Mouse (Mus musculus): Measurements from ENCODE around the gene Galntl6.
"Not testable (repeated sequence)": the region's sequence is repeated elsewhere in the genome, so short reads cannot be mapped to it uniquely, and the experiment has no call there.

The Galntl6 gene

DNA sequence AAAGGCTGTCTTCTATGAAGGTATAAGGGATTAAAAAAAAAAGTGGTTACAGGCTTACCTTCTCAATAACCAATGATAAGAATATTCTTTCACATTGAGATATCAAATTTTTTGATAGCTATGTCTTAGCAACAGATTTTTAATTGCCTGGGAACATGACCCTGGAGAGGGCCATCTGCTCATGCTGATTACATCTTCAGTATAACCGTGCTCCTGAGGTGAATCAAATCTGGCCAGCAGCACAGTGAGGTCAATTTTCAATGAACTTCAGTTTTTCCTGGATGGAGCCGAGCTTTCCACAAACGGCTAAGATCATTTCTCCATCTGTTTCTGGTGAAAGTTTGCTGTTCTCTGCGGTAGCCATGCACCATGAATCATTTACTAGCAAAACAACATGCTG is 306.0 kb downstream of the Galntl6 start:
- no peak for DNase-seq (ENCODE audit: low read depth in 1 of 2, low spot score in 2 of 2)

DNA sequence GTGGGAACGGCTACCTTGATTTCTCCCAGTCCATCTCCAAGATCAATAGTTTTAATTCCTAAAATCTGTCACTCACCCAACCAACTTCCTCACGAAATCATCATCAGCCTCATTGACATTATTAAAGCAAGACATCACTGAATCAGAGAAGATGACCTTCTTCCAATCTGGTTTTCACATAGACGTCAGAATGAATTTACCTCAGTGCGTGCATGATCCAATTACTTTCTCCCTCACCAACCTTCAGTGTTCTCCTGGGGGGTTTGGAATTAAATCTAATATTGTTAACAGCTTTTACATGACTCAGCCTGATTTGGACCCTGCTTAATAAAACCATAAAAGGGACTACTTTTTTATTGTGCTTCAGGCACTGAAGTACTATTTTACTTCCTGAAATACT is 307.7 kb downstream of the Galntl6 start:
- no peak for DNase-seq (ENCODE audit: low read depth in 1 of 2, low spot score in 2 of 2)

DNA sequence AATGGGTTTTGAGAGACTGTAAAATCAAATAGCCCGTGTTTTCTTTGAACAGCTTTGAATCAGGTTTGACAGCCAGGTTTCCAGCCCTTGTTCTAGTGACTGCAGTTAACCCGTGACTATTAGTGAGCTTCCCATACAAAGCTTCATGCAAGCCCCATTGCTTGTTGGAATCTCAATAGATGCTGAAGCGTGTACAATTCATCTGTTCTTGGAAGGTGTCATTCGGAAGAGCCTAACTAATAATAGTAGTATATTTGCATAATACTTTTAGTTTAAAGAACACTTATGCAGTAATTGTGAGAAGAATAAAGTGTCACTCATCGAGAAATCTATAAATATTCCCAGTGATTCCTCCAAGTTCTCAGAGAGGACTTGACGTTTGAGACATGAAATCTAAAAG is 314.6 kb downstream of the Galntl6 start:
- no peak for DNase-seq (ENCODE audit: low read depth in 1 of 2, low spot score in 2 of 2)

DNA sequence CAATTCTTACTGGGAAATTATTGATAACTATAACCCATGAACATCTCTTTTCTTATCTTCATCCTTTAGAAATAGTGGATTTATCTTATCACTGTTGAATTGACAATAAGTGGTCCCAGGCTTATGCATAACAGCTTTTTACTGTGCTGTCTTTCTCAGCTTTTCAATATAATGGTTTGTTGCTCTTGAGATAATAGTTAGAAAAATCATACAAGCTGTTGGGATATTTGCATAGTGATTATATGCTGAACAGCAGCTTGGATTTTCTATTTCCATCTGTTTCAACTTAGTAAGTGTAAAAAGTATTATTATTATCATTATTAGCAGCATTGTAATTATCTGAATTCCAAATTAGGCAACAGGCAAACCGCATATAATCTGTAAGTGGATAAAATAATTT is 337.1 kb downstream of the Galntl6 start:
- no peak for DNase-seq (ENCODE audit: low read depth in 1 of 2, low spot score in 2 of 2)

DNA sequence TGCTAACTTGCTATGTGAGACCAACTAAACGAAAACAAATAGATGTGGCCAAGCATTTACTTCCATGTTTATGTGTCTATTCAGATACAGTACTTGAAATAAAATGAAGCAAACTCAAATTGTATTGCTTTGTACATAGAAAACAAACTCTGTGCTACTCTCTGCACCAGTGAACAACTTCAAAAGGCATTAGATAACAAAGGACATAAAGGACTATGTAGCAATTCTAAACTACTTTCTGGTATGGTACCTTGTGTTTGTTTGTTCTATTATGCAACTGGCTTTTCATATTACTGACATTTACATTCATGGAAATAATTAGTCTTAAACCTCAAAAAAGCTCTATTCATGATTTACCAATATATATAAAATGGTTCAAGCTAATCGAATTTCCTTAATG is 344.4 kb downstream of the Galntl6 start:
- no peak for DNase-seq (ENCODE audit: low read depth in 1 of 2, low spot score in 2 of 2)

DNA sequence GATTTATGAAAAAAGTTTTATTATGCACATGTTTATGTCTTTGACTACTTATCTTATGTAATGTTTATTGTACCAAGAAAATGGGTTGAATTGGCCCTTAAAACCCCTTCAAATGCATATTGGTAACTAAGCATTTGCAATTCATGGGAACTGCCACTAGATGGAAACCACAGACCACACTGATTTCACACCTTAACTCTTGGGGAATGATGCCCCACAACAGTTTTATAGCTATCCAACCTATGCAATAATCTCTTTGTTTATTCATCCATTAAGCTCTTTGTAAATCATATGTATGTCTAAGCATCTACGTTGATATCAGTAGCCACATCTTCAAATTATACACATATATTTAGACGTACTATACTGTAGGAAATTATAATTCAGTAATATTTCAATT is 346.3 kb downstream of the Galntl6 start:
- no peak for DNase-seq (ENCODE audit: low read depth in 1 of 2, low spot score in 2 of 2)

DNA sequence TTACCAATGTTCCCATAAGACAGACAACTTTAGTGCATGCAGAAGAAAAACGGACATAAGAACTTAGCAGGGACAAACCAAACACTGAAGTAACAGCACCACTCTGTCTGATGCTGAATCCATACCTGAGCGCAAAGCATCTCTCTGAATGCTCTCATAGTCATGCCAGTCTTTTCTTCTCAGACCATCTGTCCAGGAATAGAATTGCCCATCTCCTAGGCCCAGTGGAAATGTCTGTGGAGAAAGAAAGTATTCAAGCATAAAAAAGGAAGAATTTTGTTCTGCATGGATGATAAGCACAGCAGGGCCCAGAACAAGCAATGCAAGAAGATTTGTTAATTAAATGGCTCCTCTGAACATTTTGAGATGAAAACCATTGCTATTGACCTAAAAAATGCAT is 376.7 kb downstream of the Galntl6 start:
- DNase-seq (ENCODE audit: low read depth in 1 of 2, low spot score in 2 of 2): no peak

DNA sequence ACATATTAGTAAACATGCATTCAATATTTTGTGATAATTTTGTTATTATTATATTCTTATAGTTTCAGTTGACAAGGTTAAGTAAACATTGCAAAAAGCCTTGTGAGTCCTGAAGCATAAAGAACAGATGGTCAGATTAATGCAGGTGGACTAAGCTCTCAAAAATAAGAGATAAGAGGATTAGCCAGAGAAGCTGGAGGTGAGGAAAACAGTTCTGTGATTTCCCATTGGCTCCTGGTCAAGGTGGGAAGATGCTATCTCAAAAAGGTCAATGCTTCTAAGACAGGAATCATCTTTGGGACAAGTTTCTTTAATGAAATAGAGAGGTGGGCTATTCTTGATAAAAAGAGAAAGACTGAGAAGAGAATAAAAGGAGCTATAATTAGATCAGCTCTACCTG is 377.8 kb downstream of the Galntl6 start:
- DNase-seq (ENCODE audit: low read depth in 1 of 2, low spot score in 2 of 2): no peak

DNA sequence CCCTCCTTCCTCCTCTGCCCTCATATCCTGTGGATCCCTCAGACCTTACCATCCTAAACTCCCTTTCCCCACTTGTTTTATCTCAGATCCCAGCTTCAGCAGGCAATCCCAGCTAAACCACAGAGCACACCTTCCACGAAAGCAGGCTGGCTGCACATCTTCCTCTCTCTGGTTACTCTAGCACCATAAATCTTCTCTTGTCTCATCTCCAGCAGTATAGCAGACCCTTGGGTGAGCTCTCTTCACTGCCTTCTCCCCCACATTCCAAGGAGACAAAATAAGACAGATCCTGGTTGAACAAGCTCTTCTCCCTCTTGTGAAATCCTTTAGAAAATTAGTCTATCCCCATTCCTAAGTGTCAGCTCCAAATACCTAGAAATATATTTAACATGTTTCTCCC is 389.0 kb downstream of the Galntl6 start:
- no peak for DNase-seq (ENCODE audit: low read depth in 1 of 2, low spot score in 2 of 2)

DNA sequence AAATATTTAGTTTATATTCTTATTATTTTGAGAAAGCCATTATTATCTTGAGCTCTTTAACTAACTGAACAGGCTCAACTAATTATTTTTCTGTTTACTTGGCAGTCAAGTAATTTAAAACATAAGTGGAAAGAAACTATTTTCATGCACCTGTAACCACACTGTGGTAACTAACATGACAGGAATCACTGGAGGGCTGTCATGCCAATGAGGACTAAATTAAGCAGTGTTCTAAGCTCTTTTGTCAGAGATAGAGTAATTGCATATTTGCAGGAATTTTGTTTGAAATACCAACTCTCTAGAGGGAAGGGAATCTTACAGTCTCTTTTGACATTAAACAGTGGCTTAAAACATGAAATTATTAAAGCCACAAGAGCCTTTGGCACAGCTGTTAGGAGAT is 390.5 kb downstream of the Galntl6 start:
- no peak for DNase-seq (ENCODE audit: low read depth in 1 of 2, low spot score in 2 of 2)

DNA sequence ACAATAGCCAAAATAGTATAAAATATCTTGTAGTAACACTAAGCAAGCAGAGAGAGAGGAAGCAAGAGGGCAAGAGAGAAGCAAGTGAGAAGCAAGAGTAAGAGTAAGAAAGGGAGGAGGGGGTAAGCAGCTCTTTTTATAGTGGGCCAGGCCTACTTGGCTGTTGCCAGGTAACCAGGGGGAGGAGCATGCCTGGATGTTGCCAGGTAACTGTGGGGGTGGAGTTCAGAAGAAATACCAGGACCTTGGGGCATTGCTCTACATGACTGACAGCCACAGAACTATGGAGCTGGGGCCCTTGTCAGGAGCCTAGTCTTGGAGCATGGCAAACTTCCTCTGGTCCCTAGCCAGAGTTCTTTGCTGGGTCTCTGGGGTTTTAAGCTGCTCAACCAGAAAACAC is 401.9 kb downstream of the Galntl6 start:
- DNase-seq (ENCODE audit: low read depth in 1 of 2, low spot score in 2 of 2): no peak

DNA sequence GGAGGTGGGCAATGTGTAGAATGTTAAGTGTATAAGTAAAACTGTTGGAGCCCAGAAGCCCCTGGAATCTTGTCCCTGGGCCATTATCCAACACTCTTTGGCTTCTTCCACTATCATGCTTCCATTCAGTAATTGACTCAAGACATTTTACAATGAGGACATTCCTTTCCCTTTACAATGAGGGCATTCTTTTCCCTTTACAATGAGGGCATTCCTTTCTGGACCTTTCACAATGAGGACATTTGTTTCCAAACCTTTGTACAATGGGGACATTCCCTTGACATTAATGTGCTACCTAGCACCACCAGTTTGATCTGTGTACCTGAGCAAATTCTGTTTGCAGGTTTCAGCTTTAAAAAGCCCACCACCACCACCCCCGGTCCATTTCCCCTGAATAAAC is 403.4 kb downstream of the Galntl6 start:
- no peak for DNase-seq (ENCODE audit: low read depth in 1 of 2, low spot score in 2 of 2)

DNA sequence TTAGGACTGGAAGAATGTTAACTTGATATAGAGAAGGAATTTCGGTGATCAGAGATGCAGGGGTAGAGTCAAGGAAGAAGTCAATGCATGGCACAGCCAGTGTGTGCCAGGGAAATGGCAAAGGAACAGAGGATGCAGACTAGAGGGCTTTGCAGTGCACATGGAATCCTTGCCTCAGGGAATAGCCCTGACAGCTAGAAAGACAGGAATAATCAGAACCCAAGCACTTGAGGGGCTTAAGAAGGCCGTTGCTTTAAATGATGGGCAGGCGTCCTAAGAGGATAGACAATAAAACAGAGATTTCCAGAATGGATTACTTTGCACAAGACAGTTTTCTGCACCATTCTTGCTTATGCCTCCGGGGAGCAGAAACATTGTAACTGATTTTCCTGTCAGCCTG is 425.3 kb downstream of the Galntl6 start:
- no peak for DNase-seq (ENCODE audit: low read depth in 1 of 2, low spot score in 2 of 2)

DNA sequence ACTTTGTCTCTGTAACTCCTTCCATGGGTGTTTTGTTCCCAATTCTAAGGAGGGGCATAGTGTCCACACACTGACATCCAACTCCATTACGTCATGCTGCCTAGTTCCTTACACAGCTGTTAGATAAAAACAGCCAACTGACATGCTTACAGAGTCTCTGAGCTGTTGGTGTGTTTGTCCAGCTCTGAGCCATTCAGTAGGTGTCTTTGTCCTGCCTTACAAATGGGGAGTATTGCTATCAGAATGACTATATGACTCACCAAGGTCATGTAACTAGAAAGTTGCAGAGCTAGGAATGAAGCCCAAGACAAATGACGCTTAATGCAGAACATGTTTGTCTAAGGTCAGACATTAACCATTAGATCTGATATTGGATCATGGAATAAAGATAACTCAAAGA is 449.1 kb downstream of the Galntl6 start:
- not testable (repeated sequence) for DNase-seq (ENCODE audit: low read depth in 1 of 2, low spot score in 2 of 2)

DNA sequence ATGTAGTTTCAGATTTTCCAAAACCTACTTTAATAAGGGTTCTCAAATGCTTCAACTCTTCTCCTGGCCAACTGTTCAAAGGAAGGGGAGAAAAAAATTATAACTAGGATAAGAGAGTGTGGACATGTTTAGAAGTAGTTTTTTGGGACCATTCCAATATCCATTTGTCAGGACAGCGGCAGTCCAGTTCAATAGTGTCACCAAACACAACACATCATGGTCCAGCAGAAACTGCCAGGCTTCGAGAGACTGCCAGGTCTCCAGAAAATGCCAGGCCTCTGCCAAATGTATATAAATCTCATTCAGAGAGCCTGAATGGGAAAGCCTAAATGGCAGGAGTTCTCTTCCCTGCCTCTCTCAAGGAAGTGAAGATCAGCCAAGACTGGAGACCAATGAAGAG is 469.7 kb downstream of the Galntl6 start:
- DNase-seq (ENCODE audit: low read depth in 1 of 2, low spot score in 2 of 2): no peak

DNA sequence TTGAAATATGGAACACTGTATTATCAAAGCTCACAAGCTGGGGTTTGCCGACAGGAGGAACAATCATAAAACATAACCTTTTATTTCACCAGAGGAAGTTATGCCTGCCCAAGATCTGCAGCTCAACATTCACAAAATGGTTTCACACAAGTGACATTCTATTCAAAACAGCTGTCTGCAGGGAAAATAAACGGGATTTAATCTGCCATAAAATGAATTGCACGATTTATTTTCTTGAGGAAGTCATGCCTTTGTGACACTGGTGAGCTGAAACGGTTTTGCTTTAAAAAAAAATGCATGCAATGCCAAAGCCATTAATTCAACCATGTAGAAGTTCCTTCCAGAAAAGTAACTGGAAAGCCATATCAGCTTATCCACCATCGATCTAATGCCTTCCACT is 494.0 kb downstream of the Galntl6 start:
- DNase-seq (ENCODE audit: low read depth in 1 of 2, low spot score in 2 of 2): no peak

DNA sequence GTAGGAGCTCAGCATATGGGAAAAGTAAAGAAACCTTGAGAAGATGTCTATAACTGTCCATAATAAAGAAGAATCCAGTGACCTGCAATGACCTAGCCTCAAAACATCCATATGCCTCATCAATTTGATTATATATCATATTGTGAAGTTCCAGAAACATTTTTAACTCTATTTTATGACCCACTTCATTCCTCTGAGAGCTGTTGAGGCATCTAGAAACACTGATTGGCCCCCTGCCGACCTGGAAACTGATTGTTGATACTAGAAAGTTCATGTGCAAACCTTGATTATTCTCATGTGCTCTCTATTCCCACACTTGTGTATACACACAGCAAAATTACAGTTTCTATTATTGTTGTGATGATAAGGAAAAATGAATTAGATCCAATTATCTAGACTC is 494.9 kb downstream of the Galntl6 start:
- no peak for DNase-seq (ENCODE audit: low read depth in 1 of 2, low spot score in 2 of 2)

DNA sequence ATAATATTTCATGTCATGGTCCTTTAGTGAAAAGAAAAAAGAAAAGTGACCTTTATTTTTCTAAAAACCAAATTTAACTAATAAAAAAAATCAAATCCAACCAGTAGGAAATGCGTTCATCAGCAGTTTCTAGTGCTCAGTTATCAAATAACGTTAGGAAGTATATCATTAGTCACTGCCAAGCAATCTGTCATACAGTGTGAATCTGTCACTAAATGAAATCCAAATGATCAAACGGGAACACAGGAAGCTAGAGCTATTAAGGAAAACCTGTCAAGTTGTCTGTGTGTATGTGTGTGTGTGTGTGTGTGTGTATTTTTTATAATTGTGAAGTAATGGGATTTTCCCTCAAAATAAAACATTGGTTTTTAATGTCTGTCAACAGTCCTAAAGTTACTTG is 515.9 kb downstream of the Galntl6 start:
- DNase-seq (ENCODE audit: low read depth in 1 of 2, low spot score in 2 of 2): no peak

DNA sequence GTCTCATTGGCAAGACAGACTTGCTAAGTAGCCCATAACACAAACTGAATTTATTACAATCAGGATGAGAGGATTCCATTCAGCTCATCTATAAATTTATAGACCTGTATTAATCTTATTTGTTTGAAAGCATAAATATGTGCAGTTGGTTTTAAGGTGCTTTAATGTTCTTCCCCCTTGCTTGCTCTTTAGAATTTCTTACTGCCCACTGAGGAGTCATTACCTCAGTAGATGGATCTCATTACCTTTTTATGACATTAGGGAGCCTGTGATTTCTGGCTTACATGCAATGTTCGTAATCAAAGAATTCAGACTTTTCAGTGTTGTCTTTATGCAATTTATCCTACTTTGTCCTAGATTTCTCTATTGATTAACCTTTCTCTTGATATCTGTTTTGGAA is 516.6 kb downstream of the Galntl6 start:
- DNase-seq (ENCODE audit: low read depth in 1 of 2, low spot score in 2 of 2): no peak

DNA sequence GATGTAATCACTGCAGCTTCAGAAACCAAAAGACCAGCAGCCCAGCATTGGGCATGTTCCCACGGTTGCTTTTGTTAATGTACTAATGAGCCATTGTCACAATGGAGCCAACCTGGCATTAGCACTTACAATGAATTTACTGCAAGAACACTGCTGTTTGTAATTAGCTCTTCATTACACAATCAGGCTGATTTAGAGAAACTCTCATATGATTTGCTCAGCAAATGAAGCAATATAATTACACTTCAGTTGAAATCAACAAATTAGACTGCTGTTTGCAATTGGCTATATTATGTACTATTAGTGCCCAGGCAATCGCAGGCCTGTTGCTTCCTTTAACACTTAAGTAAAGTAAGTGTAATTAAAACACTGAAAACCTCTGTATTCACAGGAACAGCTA is 540.1 kb downstream of the Galntl6 start:
- no peak for DNase-seq (ENCODE audit: low read depth in 1 of 2, low spot score in 2 of 2)

DNA sequence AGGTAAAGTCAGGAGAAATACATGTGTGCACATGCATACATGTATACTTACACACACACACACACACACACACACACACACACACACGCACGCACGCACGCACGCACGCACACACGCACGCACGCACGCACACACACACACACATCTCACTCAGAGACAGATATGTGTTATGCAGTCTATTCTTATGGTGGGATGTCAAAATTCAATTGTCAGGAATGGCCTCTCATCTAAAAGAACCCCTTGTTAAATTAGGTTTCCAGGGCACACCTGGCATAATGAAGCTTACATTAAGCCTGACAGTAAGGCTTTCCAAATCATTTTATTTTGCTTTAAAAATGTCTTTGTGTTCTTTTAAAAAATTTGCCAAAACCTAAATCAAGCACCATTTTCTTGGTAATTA is 540.5 kb downstream of the Galntl6 start:
- DNase-seq (ENCODE audit: low read depth in 1 of 2, low spot score in 2 of 2): no peak

DNA sequence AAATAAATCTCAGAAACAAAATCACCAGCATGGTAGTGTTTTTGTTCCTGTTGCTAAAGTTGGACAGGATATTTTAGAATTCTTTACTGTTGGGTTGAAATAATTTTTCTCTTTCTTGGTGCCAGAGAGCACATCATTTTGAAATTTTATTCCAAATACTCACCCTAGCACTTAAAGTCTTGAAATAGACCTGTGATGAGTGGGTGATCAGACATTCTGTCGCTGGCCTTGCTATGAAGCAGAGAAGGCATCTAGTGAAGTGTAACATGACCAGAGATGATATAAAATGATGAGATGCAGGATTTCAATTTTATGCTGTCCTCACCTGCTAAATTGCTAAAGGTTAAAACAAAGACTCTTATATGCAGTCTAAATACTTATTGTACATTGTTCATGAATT is 581.3 kb downstream of the Galntl6 start:
- DNase-seq (ENCODE audit: low read depth in 1 of 2, low spot score in 2 of 2): no peak

DNA sequence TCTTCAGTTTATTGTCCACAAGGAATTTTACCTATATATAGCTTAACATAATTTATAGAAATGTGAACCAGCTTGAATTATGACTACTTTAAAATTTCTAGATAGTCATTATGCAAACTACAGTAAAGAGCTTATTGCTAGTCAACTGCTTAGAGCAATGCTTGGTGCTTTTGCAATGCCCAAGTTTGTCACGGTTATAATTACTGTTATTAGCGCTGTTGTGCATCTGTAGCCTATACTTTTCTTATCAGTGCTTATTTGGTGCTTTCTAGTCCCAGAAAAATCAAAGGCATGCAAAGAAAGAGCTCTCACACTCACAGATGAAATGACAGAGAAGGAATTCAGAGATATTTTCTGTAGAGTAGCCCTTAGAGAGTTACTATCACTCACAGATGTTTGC is 599.0 kb downstream of the Galntl6 start:
- DNase-seq (ENCODE audit: low read depth in 1 of 2, low spot score in 2 of 2): no peak

DNA sequence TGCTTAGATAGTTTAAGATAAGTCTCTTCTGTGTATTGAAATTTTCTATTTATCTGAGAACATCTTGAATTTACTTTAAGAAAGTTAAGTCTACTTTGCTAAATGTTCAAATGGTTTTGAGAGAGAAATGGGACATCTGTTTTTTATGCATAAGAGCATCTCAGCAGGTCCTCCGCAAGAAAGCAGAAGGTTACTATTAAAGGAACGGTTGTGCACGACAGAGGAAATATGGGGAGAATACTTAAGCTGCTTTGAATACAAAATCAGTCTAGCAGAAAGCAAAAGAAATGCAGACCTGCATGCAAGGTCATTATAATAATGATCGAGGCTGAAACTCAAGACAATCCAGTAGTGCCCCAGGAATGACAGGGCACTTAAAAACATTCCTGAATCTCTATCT is 621.0 kb downstream of the Galntl6 start:
- no peak for DNase-seq (ENCODE audit: low read depth in 1 of 2, low spot score in 2 of 2)
